Mouse (Mus musculus) bone marrow macrophage, adult 2 months (primary cell): ENCODE measurements around the gene Kdsr. TPM values are rescaled to one million over a fixed set of nuclear protein-coding genes. Genes with fewer than 3 reads are reported as not detected.

Source experiments
- H3K27ac ChIP-seq: 2 replicates; pipeline ENCODE4 v1.5.1; 2012; ENCODE audit warnings: low read depth, low read length; ENCODE audit not compliant: insufficient read depth
- H3K4me1 ChIP-seq: 2 replicates; pipeline ENCODE4 v1.6.1; 2012; ENCODE audit warnings: low read length; ENCODE audit not compliant: control insufficient read depth, insufficient read depth
- H3K4me3 ChIP-seq: 2 replicates; pipeline ENCODE4 v1.5.1; 2012; ENCODE audit warnings: mild to moderate bottlenecking, low read length, moderate library complexity; ENCODE audit not compliant: insufficient read depth
- CTCF ChIP-seq: IDR thresholded peaks from 2 replicates; pipeline ENCODE4 v1.5.1; 2012; ENCODE audit warnings: low read depth, mild to moderate bottlenecking, low read length, moderate library complexity
- POLR2A ChIP-seq: IDR thresholded peaks from 2 replicates; pipeline ENCODE4 v1.6.1; 2012; ENCODE audit warnings: mild to moderate bottlenecking, low read depth, low read length, borderline replicate concordance
- polyA plus RNA-seq: library from polyadenylated mRNA; stranded (reverse); fragments of >200 nt; gene quantifications from 2 replicates; pipeline ENCODE4 v1.2.4, GENCODE M21; 2012; ENCODE audit not compliant: missing spikeins, insufficient read depth, insufficient read length

The Kdsr gene
- polyA plus RNA-seq, 1 experiment: 13.3 TPM

DNA sequence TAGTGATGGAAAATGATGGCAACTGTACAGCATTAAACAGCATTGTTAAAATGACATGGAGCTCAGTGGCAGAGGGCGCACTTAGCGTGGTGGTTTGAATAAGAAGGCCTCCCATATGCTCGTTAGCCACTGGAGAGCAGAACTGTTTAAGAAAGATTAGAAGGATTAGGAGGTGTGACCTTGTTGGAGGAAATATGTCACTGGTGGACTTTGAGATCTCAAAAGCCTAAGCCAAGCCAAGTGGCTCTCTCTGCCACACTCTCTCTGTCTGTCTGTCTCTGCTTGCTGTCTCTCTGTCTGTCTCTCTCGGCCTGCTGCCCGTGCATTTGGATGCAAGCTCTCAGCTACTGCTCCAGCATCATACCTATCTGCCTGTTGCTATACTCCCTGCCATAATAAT, 63.1 kb downstream of the Kdsr start:
- peaks cover 34% of the 10 kb centered on the region for H3K4me1 ChIP-seq
- H3K27ac ChIP-seq: no peak overlapping the region

DNA sequence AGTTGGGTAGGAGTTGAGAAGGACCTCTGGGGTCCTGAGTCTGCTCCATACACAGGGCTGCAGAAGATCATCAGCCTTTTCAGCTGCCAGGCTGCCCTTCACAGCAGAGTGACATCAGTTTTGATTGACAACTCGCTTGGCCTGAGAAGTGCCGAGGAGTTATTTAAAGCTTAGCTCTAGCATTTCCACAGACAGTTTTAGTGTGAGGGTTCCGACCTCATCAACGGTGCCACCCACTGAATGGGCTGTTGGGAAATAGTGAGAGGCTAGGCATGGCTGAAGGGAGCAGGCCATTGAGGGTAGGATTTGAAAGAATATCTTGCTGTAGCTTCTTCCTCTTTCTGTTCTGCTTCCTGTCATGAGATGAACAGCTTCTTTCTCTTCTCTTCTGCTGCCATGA, 63.9 kb downstream of the Kdsr start:
- peak overlapping the region; percentile 47 for H3K27ac ChIP-seq
- no peak overlapping the region for H3K4me3 ChIP-seq
- H3K4me1 ChIP-seq: peaks cover 32% of the 10 kb centered on the region

More for the DNA sequence above, 63.1 kb downstream of the Kdsr start:
- no peak overlapping the region for H3K4me3 ChIP-seq
- TF ChIP-seq POLR2A: no peak
- TF ChIP-seq CTCF: no peak

DNA sequence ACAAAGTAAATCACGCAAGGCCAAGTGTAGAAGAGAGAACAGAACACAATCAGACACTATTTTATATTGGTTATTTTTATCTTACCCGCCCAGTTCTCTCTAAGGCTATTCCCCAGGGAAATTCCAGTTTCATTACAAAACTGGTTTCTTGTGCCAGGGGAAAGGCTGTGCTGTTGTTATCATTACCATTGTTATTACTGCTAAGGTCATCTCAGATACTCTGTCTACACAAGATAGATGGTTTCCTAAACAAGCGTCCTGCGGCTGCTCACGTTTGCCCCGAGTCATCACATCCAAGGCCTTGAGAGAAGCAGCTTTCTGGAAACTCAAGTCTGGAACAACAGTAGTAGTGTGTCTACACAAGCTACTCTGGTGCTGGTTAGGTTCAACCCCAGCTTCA, 65.2 kb downstream of the Kdsr start:
- Histone ChIP-seq H3K27ac (no peak overlapping the region), H3K4me3 (no peak overlapping the region), H3K4me1 (peaks cover 31% of the 10 kb centered on the region)
- no peak for TF ChIP-seq CTCF
- no peak for TF ChIP-seq POLR2A

More for the DNA sequence above, 63.9 kb downstream of the Kdsr start:
- TF ChIP-seq POLR2A (no peak), CTCF (no peak)

DNA sequence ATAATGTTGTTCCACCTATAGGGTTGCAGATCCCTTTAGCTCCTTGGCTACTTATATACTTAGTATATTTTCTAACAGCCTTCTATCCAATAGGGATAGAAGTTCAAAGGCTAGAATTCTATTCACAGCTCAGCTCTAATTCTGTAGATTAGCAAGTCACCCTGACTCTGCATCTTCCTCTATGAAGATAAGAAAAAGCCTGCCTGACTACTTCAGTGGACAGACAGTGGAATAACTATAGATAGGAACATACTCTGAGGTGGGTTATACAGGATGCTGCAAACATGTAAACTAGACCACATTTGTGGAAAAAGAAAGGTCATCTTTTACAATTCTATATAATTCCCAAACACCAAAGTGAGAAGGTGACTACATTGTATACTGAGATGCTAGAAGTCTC, 66.9 kb downstream of the Kdsr start:
- Histone ChIP-seq H3K4me1 (peaks cover 35% of the 10 kb centered on the region), H3K27ac (no peak overlapping the region), H3K4me3 (no peak overlapping the region)
- TF ChIP-seq POLR2A: no peak
- TF ChIP-seq CTCF: no peak

DNA sequence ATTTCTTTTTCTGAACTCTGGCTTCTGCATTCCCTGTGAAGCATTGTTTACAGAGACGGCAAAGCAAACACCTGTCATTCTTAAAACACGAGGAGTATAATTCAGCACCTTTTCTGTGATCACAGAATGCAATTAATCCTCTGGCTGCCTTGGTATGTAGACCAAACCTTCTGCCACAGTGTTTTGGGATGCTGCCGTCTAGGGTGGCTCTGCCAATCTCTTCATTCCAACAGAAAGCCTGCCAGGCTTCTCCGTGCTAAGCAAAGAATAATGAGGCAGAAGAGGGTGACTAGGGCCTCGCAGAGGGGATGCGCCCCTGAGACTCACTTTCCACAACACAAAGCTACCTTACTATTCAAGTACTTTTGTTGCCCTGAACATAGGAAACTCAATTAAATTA, 68.6 kb downstream of the Kdsr start:
- TF ChIP-seq CTCF (no peak), POLR2A (no peak)
- Histone ChIP-seq H3K4me3 (no peak overlapping the region), H3K27ac (no peak overlapping the region), H3K4me1 (peaks cover 22% of the 10 kb centered on the region)

DNA sequence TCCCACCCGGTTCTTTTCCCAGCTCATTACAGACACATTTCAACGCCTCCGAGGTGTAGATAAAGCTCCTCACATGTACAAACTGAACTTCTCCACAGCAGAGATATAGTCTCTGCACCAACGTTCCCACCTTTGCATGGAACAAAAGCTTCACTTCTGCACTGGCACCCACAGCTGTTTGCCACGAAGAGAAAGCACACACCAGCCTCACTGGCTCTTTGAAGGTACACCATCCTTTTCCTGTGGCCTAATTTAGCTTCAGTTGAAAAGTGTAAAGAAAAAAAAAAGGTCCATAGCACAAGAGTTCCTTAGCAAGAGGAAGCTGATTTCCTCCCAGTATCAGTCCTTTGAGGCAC, 71.4 kb downstream of the Kdsr start:
- Histone ChIP-seq H3K27ac (no peak overlapping the region), H3K4me3 (no peak overlapping the region), H3K4me1 (peaks cover 15% of the 10 kb centered on the region)
- no peak for TF ChIP-seq POLR2A
- no peak for TF ChIP-seq CTCF

DNA sequence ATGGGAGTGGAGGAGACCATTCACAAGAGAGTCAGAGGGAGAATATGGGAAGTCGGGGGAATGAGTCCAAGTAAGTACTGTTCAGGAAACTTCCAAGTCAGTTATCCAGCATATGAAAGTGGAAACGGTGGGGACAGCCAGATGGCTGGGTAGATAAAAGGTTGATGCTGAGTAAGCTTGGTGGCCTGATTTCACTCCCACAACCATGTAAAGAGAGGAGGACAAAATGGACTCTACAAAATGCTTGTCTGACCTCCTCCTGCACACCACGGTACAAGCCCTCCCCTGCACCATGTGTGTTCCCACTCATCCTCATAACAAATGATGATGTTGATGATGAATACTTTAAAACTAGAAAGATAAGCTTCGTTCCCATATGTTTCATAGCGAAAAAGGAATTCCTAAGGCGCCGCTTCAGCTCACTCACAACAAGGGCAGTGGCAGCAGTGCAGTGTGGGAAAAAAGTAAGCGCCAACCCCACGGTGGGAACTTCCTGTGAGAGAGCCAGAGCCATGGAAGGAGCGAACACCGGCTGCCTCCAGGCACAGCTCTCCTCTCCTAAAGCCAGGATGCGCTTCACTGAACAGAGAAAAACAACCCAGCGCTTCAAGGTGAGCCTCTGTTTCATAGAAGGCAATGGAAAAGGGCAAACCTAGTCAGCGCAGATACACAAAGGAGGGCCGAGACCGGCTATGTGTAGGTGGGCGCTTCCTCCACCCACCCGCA, 71.9 kb downstream of the Kdsr start:
- Histone ChIP-seq H3K27ac (no peak overlapping the region), H3K4me3 (no peak overlapping the region), H3K4me1 (peaks cover 15% of the 10 kb centered on the region)
- TF ChIP-seq CTCF (no peak), POLR2A (no peak)

DNA sequence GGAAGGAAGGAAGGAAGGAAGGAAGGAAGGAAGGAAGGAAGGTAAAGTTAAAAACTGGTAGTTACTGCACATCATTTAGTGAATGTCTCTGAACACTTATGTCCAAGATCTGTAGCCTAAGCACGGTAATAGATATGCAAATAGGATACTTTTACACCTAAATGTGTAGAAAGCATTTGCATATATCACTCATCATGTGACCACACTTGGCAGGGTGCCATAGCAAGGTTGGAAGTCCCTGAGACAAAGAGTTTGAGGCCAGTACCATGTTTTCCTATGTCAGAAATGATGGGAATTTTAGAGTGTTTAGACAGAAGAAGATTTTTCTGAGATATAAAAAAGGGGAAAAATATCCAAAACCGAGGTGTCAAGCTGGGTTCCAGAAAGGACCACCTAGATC, 73.8 kb downstream of the Kdsr start:
- TF ChIP-seq POLR2A: no peak
- no peak for TF ChIP-seq CTCF
- H3K27ac ChIP-seq: no peak overlapping the region
- no peak overlapping the region for H3K4me3 ChIP-seq
- peaks cover 15% of the 10 kb centered on the region for H3K4me1 ChIP-seq

DNA sequence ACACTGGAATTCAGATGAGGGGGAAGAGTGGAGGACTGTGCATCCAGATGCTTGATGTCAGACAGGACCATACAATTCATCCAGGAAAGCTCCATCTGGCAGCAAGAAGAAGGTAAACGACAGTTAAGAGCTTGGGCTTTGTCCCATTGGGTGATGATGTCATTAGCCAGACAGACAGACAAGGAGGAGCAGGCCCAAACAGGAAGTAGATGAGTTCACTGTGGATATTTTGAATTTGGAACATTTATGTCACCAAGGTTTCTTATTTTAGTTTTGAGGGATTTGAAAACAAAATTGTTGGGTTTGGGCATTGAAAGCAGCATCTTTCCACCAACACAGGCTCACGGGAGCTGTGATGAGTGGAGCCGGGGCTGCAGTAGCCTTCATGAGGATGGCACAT, 75.0 kb downstream of the Kdsr start:
- H3K4me1 ChIP-seq: peaks cover 15% of the 10 kb centered on the region
- no peak overlapping the region for H3K4me3 ChIP-seq
- TF ChIP-seq CTCF (no peak), POLR2A (no peak)
- no peak overlapping the region for H3K27ac ChIP-seq

DNA sequence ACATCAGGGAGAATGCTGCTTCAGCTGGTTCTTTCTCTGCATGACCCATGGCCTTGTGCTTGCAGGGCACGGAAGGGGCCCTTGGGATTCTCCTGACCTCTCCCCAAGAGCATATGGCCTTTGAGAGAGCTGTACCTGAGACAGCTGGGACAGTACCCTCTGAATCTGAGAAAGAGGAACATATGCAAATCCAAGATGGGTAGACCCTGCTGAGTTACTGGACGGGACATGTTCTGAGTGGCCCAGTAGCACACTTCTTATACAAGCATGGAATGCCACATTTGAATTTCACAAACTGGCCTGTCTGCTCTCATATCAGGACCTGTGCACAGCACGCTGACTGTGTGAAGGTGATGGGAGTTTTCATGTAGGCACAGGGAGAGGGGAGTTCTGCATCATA, 76.7 kb downstream of the Kdsr start:
- H3K4me3 ChIP-seq: no peak overlapping the region
- no peak overlapping the region for H3K27ac ChIP-seq
- TF ChIP-seq CTCF: no peak
- TF ChIP-seq POLR2A: no peak
- H3K4me1 ChIP-seq: peaks cover 16% of the 10 kb centered on the region

DNA sequence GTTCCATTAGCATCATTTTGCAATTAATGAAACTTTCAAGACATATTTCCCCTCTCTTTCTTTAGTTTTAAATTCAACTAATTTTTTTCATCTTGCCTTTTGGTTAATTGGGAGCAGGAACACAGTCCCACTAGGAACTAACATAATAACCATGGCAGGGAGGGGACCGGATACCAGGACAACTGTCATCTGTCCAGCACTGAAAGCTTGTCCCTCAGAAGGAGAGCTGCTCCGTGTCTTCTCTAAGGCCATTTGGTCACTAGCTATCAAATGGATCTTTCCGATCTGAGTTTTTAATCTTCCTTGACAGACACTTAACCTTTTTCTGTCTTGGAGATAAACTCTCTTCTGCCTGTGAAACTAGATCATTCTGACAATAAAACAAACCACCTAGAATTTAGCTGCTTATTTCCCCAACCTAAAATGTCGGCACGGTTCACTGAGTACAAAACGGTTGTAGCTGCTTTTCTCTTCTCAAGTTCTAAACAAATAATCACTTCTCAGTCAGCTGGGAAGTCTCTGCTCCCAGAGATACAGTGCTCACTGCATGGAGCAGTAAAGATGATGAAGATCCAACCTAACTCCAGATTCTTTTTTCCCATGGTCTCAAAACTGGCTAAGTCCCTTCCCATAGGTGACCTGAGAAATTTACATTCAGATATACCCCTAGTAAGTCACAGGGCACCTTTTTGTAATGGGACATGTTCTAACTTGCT, 79.6 kb downstream of the Kdsr start:
- H3K4me1 ChIP-seq: peaks cover 17% of the 10 kb centered on the region
- H3K4me3 ChIP-seq: no peak overlapping the region
- H3K27ac ChIP-seq: no peak overlapping the region
- TF ChIP-seq CTCF (no peak), POLR2A (no peak)
